Mouse (Mus musculus): ENCODE data around the gene Tat.
"Not testable (repeated sequence)": the region's sequence is repeated elsewhere in the genome, so short reads cannot be mapped to it uniquely, and the experiment has no call there.

Gene Tat

GRCm38 (mm10) chr8:110002953-110003352 lies 12.7 kb downstream of the Tat start:
- Histone ChIP-seq H3K36me3 (ENCODE audit: control insufficient read depth, insufficient read depth, low read length, poor library complexity, severe bottlenecking) (no peaks in the 10 kb centered on the region), H3K27me3 (ENCODE audit: control insufficient read depth, insufficient read depth, low read length, poor library complexity, severe bottlenecking) (no peaks in the 10 kb centered on the region)
- DNase-seq (ENCODE audit: low read depth, low spot score): peak; percentile 39

- no peaks in the 10 kb centered on the region for H3K27me3 ChIP-seq (ENCODE audit: control insufficient read depth, insufficient read depth, low read length, poor library complexity, severe bottlenecking)
- no peak for DNase-seq (ENCODE audit: low read depth, low spot score)
- no peaks in the 10 kb centered on the region for H3K36me3 ChIP-seq (ENCODE audit: control insufficient read depth, insufficient read depth, low read length, poor library complexity, severe bottlenecking)
These were observed 14.1 kb downstream of the Tat start for GRCm38 (mm10) chr8:110004300-110004699.

- Histone ChIP-seq H3K36me3 (ENCODE audit: control insufficient read depth, insufficient read depth, low read length, poor library complexity, severe bottlenecking) (no peaks in the 10 kb centered on the region), H3K27me3 (ENCODE audit: control insufficient read depth, insufficient read depth, low read length, poor library complexity, severe bottlenecking) (no peaks in the 10 kb centered on the region)
- DNase-seq (ENCODE audit: low read depth, low spot score): no peak
These were observed 16.2 kb downstream of the Tat start for GRCm38 (mm10) chr8:110006312-110007023.

- DNase-seq (ENCODE audit: low read depth, low spot score): no peak
- no peaks in the 10 kb centered on the region for H3K36me3 ChIP-seq (ENCODE audit: control insufficient read depth, insufficient read depth, low read length, poor library complexity, severe bottlenecking)
- H3K27me3 ChIP-seq (ENCODE audit: control insufficient read depth, insufficient read depth, low read length, poor library complexity, severe bottlenecking): no peaks in the 10 kb centered on the region
These were observed 18.2 kb downstream of the Tat start for GRCm38 (mm10) chr8:110008228-110008994.

- no peaks in the 10 kb centered on the region for H3K27me3 ChIP-seq (ENCODE audit: control insufficient read depth, insufficient read depth, low read length, poor library complexity, severe bottlenecking)
- DNase-seq (ENCODE audit: low read depth, low spot score): no peak
- H3K36me3 ChIP-seq (ENCODE audit: control insufficient read depth, insufficient read depth, low read length, poor library complexity, severe bottlenecking): no peaks in the 10 kb centered on the region
These were observed 18.8 kb downstream of the Tat start for GRCm38 (mm10) chr8:110008995-110009446.

- no peaks in the 10 kb centered on the region for H3K36me3 ChIP-seq (ENCODE audit: control insufficient read depth, insufficient read depth, low read length, poor library complexity, severe bottlenecking)
- no peaks in the 10 kb centered on the region for H3K27me3 ChIP-seq (ENCODE audit: control insufficient read depth, insufficient read depth, low read length, poor library complexity, severe bottlenecking)
- peak; percentile 55 for DNase-seq (ENCODE audit: low read depth, low spot score)
These were observed 20.6 kb downstream of the Tat start for GRCm38 (mm10) chr8:110010868-110011267.

GRCm38 (mm10) chr8:110022081-110022480 lies 31.8 kb downstream of the Tat start:
- no peaks in the 10 kb centered on the region for H3K36me3 ChIP-seq (ENCODE audit: control insufficient read depth, insufficient read depth, low read length, poor library complexity, severe bottlenecking)
- no peaks in the 10 kb centered on the region for H3K27me3 ChIP-seq (ENCODE audit: control insufficient read depth, insufficient read depth, low read length, poor library complexity, severe bottlenecking)
- no peak for DNase-seq (ENCODE audit: low read depth, low spot score)

- H3K27me3 ChIP-seq (ENCODE audit: control insufficient read depth, insufficient read depth, low read length, poor library complexity, severe bottlenecking): no peaks in the 10 kb centered on the region
- DNase-seq (ENCODE audit: low read depth, low spot score): no peak
- H3K36me3 ChIP-seq (ENCODE audit: control insufficient read depth, insufficient read depth, low read length, poor library complexity, severe bottlenecking): no peaks in the 10 kb centered on the region
These were observed 32.6 kb downstream of the Tat start for GRCm38 (mm10) chr8:110022768-110023344.

- not testable (repeated sequence) for H3K36me3 ChIP-seq (ENCODE audit: control insufficient read depth, insufficient read depth, low read length, poor library complexity, severe bottlenecking); H3K27me3 ChIP-seq (ENCODE audit: control insufficient read depth, insufficient read depth, low read length, poor library complexity, severe bottlenecking); DNase-seq (ENCODE audit: low read depth, low spot score)
These were observed 43.5 kb downstream of the Tat start for GRCm38 (mm10) chr8:110033771-110034170.

- no peaks in the 10 kb centered on the region for H3K27me3 ChIP-seq (ENCODE audit: control insufficient read depth, insufficient read depth, low read length, poor library complexity, severe bottlenecking)
- H3K36me3 ChIP-seq (ENCODE audit: control insufficient read depth, insufficient read depth, low read length, poor library complexity, severe bottlenecking): no peaks in the 10 kb centered on the region
- DNase-seq (ENCODE audit: low read depth, low spot score): no peak
These were observed 44.1 kb downstream of the Tat start for GRCm38 (mm10) chr8:110034331-110034730.

- H3K27me3 ChIP-seq (ENCODE audit: control insufficient read depth, insufficient read depth, low read length, poor library complexity, severe bottlenecking): no peaks in the 10 kb centered on the region
- no peak for DNase-seq (ENCODE audit: low read depth, low spot score)
These were observed 45.9 kb downstream of the Tat start for GRCm38 (mm10) chr8:110036156-110036555.

GRCm38 (mm10) chr8:110039216-110039615 lies 49.0 kb downstream of the Tat start:
- Histone ChIP-seq H3K36me3 (ENCODE audit: control insufficient read depth, insufficient read depth, low read length, poor library complexity, severe bottlenecking) (no peaks in the 10 kb centered on the region), H3K27me3 (ENCODE audit: control insufficient read depth, insufficient read depth, low read length, poor library complexity, severe bottlenecking) (no peaks in the 10 kb centered on the region)
- DNase-seq (ENCODE audit: low read depth, low spot score): no peak

More at GRCm38 (mm10) chr8:110036156-110036555, 45.9 kb downstream of the Tat start:
- no peaks in the 10 kb centered on the region for H3K36me3 ChIP-seq (ENCODE audit: control insufficient read depth, insufficient read depth, low read length, poor library complexity, severe bottlenecking)

GRCm38 (mm10) chr8:110039659-110040058 lies 49.4 kb downstream of the Tat start, which contains the start of gene Chst4:
Gene Chst4 (minus strand): TSS chr8:110039740.
- H3K36me3 ChIP-seq (ENCODE audit: control insufficient read depth, insufficient read depth, low read length, poor library complexity, severe bottlenecking): no peaks in the 10 kb centered on the region
- H3K27me3 ChIP-seq (ENCODE audit: control insufficient read depth, insufficient read depth, low read length, poor library complexity, severe bottlenecking): no peaks in the 10 kb centered on the region
- no peak for DNase-seq (ENCODE audit: low read depth, low spot score)

GRCm38 (mm10) chr8:110040509-110040908 lies 50.3 kb downstream of the Tat start:
- no peak for DNase-seq (ENCODE audit: low read depth, low spot score)
- no peaks in the 10 kb centered on the region for H3K27me3 ChIP-seq (ENCODE audit: control insufficient read depth, insufficient read depth, low read length, poor library complexity, severe bottlenecking)
- no peaks in the 10 kb centered on the region for H3K36me3 ChIP-seq (ENCODE audit: control insufficient read depth, insufficient read depth, low read length, poor library complexity, severe bottlenecking)

All from splenic B cell, adult 2 months (primary cell).